Mouse (Mus musculus): ENCODE data around the gene Zfp74. TPM values are rescaled to one million over a fixed set of nuclear protein-coding genes. Genes with fewer than 3 reads are reported as not detected.
A peak's percentile ranks its signal among the peaks of the same experiment; 100 is the strongest.

Zfp74 gene
- 15.5 and 18.0 TPM in 2 replicates for polyA plus RNA-seq (2016; fragmentation: Nextera tagmentation; extraction: Ambion mirVana)

- H3K4me2 ChIP-seq, result peak within 1 kb of the TSS; percentile 59
- H3K36me3 ChIP-seq, result peaks cover 25% of the 10 kb centered on the region
- peak within 1 kb of the TSS; percentile 89 for H3K9ac ChIP-seq (replicated peaks)
- ATAC-seq (ENCODE audit: insufficient number of reproducible peaks, insufficient read depth, low FRiP score, low TSS enrichment, low read depth), result peak; percentile 91
- no peaks in the 10 kb centered on the region for H3K27me3 ChIP-seq
- no peaks in the 10 kb centered on the region for H3K9me3 ChIP-seq
- peak within 1 kb of the TSS; percentile 74 for H3K4me3 ChIP-seq (replicated peaks)
- H3K27ac ChIP-seq, result peak within 1 kb of the TSS; percentile 96
- 2% methylated on average over 52 of the region's 52 CpGs for WGBS
- H3K4me1 ChIP-seq (replicated peaks), result peaks cover 4% of the 10 kb centered on the region; the same call in 1 of the 2 replicates
Measured at GRCm38 (mm10) chr7:29953513-29954401, at the start of gene Zfp74. TSS of gene Zfp74 (minus strand) at chr7:29954089.

GRCm38 (mm10) chr7:30000601-30001000 is 46.7 kb upstream of the Zfp74 start:
- no peak for ATAC-seq (ENCODE audit: insufficient number of reproducible peaks, insufficient read depth, low FRiP score, low TSS enrichment, low read depth)

GRCm38 (mm10) chr7:29995134-29995533 is 41.2 kb upstream of the Zfp74 start:
- no peak overlapping the region for H3K4me2 ChIP-seq
- H3K27me3 ChIP-seq, result no peaks in the 10 kb centered on the region
- H3K4me1 ChIP-seq (replicated peaks), result no peaks in the 10 kb centered on the region
- WGBS, result 96% methylated on average over 8 of the region's 8 CpGs
- no peak overlapping the region for H3K4me3 ChIP-seq (replicated peaks)
- no peak for ATAC-seq (ENCODE audit: insufficient number of reproducible peaks, insufficient read depth, low FRiP score, low TSS enrichment, low read depth)
- H3K36me3 ChIP-seq, result peaks cover 92% of the 10 kb centered on the region
- H3K9ac ChIP-seq (replicated peaks), result no peak overlapping the region
- H3K27ac ChIP-seq, result no peak overlapping the region
- no peaks in the 10 kb centered on the region; the same call in 1 of the 2 replicates for H3K9me3 ChIP-seq

More at GRCm38 (mm10) chr7:30000601-30001000, 46.7 kb upstream of the Zfp74 start:
- Histone ChIP-seq H3K27ac (no peak overlapping the region), H3K4me1 (replicated peaks) (no peaks in the 10 kb centered on the region), H3K9me3 (no peaks in the 10 kb centered on the region; the same call in 1 of the 2 replicates), H3K4me2 (no peak overlapping the region), H3K4me3 (replicated peaks) (no peak overlapping the region), H3K27me3 (no peaks in the 10 kb centered on the region), H3K9ac (replicated peaks) (no peak overlapping the region), H3K36me3 (peaks cover 81% of the 10 kb centered on the region)
- WGBS, result 95% methylated on average over 5 of the region's 5 CpGs

- H3K27ac ChIP-seq, result no peak overlapping the region
- H3K9me3 ChIP-seq, result no peaks in the 10 kb centered on the region; the same call in 1 of the 2 replicates
- WGBS, result 97% methylated on average over 9 of the region's 9 CpGs
- H3K27me3 ChIP-seq, result no peaks in the 10 kb centered on the region
- H3K36me3 ChIP-seq, result peaks cover 84% of the 10 kb centered on the region
- H3K4me3 ChIP-seq (replicated peaks), result no peak overlapping the region
- ATAC-seq (ENCODE audit: insufficient number of reproducible peaks, insufficient read depth, low FRiP score, low TSS enrichment, low read depth), result no peak
- no peaks in the 10 kb centered on the region for H3K4me1 ChIP-seq (replicated peaks)
- no peak overlapping the region for H3K4me2 ChIP-seq
- no peak overlapping the region for H3K9ac ChIP-seq (replicated peaks)
Measured at GRCm38 (mm10) chr7:29993340-29993739, 39.5 kb upstream of the Zfp74 start.

- Histone ChIP-seq H3K4me1 (replicated peaks) (no peaks in the 10 kb centered on the region), H3K27me3 (no peaks in the 10 kb centered on the region), H3K4me3 (replicated peaks) (no peak overlapping the region), H3K36me3 (peaks cover 83% of the 10 kb centered on the region), H3K27ac (no peak overlapping the region), H3K9me3 (no peaks in the 10 kb centered on the region; the same call in 1 of the 2 replicates), H3K9ac (replicated peaks) (no peak overlapping the region), H3K4me2 (no peak overlapping the region)
- WGBS, result 96% methylated on average over 8 of the region's 8 CpGs
- ATAC-seq (ENCODE audit: insufficient number of reproducible peaks, insufficient read depth, low FRiP score, low TSS enrichment, low read depth), result no peak
Measured at GRCm38 (mm10) chr7:29992698-29993097, 38.8 kb upstream of the Zfp74 start.

GRCm38 (mm10) chr7:29989031-29989430 is 35.1 kb upstream of the Zfp74 start:
- no peak overlapping the region for H3K4me2 ChIP-seq
- ATAC-seq (ENCODE audit: insufficient number of reproducible peaks, insufficient read depth, low FRiP score, low TSS enrichment, low read depth), result no peak
- no peaks in the 10 kb centered on the region for H3K9me3 ChIP-seq
- whole genome bisulfite sequencing, result 86% methylated on average over 11 of the region's 11 CpGs
- no peak overlapping the region for H3K4me3 ChIP-seq (replicated peaks)
- H3K27me3 ChIP-seq, result no peaks in the 10 kb centered on the region
- H3K36me3 ChIP-seq, result peaks cover 70% of the 10 kb centered on the region
- H3K27ac ChIP-seq, result 0 out of 2 replicates have a peak overlapping the region, but pooled peaks have one; percentile 17
- no peak overlapping the region for H3K9ac ChIP-seq (replicated peaks)
- H3K4me1 ChIP-seq (replicated peaks), result peaks cover 10% of the 10 kb centered on the region; the same call in 1 of the 2 replicates

GRCm38 (mm10) chr7:29987551-29987950 is 33.7 kb upstream of the Zfp74 start:
- peaks cover 57% of the 10 kb centered on the region for H3K36me3 ChIP-seq
- H3K4me3 ChIP-seq (replicated peaks), result no peak overlapping the region
- no peak for ATAC-seq (ENCODE audit: insufficient number of reproducible peaks, insufficient read depth, low FRiP score, low TSS enrichment, low read depth)
- no peak overlapping the region for H3K4me2 ChIP-seq
- no peak overlapping the region for H3K9ac ChIP-seq (replicated peaks)
- H3K4me1 ChIP-seq (replicated peaks), result peaks cover 15% of the 10 kb centered on the region
- no peak overlapping the region for H3K27ac ChIP-seq
- no peaks in the 10 kb centered on the region for H3K9me3 ChIP-seq
- H3K27me3 ChIP-seq, result no peaks in the 10 kb centered on the region
- 91% methylated on average over 5 of the region's 5 CpGs for WGBS

- 90% methylated on average over 8 of the region's 8 CpGs for WGBS
- Histone ChIP-seq H3K4me2 (no peak overlapping the region; the same call in 1 of the 2 replicates), H3K9ac (replicated peaks) (no peak overlapping the region), H3K4me1 (replicated peaks) (peaks cover 19% of the 10 kb centered on the region), H3K4me3 (replicated peaks) (no peak overlapping the region), H3K27me3 (no peaks in the 10 kb centered on the region), H3K9me3 (no peaks in the 10 kb centered on the region), H3K27ac (no peak overlapping the region), H3K36me3 (peaks cover 45% of the 10 kb centered on the region)
- no peak for ATAC-seq (ENCODE audit: insufficient number of reproducible peaks, insufficient read depth, low FRiP score, low TSS enrichment, low read depth)
Measured at GRCm38 (mm10) chr7:29986101-29986500, 32.2 kb upstream of the Zfp74 start.

GRCm38 (mm10) chr7:29983690-29984380 is 29.9 kb upstream of the Zfp74 start, which contains the start of gene Zfp568:
TSS of gene Zfp568 (plus strand) at chr7:29983955.
- Histone ChIP-seq H3K27ac (peak within 1 kb of the TSS; percentile 98), H3K36me3 (peaks cover 27% of the 10 kb centered on the region), H3K4me3 (replicated peaks) (peak within 1 kb of the TSS; percentile 84), H3K9me3 (peaks cover 6% of the 10 kb centered on the region; the same call in 1 of the 2 replicates), H3K9ac (replicated peaks) (peak within 1 kb of the TSS; percentile 87), H3K27me3 (no peaks in the 10 kb centered on the region), H3K4me1 (replicated peaks) (peaks cover 19% of the 10 kb centered on the region), H3K4me2 (peak within 1 kb of the TSS; percentile 69)
- WGBS, result under 1% methylated on average over 62 of the region's 62 CpGs
- ATAC-seq (ENCODE audit: insufficient number of reproducible peaks, insufficient read depth, low FRiP score, low TSS enrichment, low read depth), result peak; percentile 93

- no peak for ATAC-seq (ENCODE audit: insufficient number of reproducible peaks, insufficient read depth, low FRiP score, low TSS enrichment, low read depth)
- H3K4me1 ChIP-seq (replicated peaks), result peaks cover 19% of the 10 kb centered on the region
- peak overlapping the region; percentile 87 for H3K9ac ChIP-seq (replicated peaks)
- peak overlapping the region; percentile 69 for H3K4me2 ChIP-seq
- WGBS, result under 1% methylated on average over 8 of the region's 8 CpGs
- H3K36me3 ChIP-seq, result peaks cover 25% of the 10 kb centered on the region
- H3K27ac ChIP-seq, result peak overlapping the region; percentile 98
- peak overlapping the region; percentile 84 for H3K4me3 ChIP-seq (replicated peaks)
- H3K27me3 ChIP-seq, result no peaks in the 10 kb centered on the region
- peaks cover 6% of the 10 kb centered on the region; the same call in 1 of the 2 replicates for H3K9me3 ChIP-seq
Measured at GRCm38 (mm10) chr7:29983340-29983689, 29.4 kb upstream of the Zfp74 start.

- ATAC-seq (ENCODE audit: insufficient number of reproducible peaks, insufficient read depth, low FRiP score, low TSS enrichment, low read depth), result no peak
- peak overlapping the region; percentile 84 for H3K4me3 ChIP-seq (replicated peaks)
- WGBS, result 22% methylated on average over 6 of the region's 6 CpGs
- peaks cover 22% of the 10 kb centered on the region for H3K36me3 ChIP-seq
- peaks cover 19% of the 10 kb centered on the region for H3K4me1 ChIP-seq (replicated peaks)
- no peaks in the 10 kb centered on the region for H3K27me3 ChIP-seq
- peak overlapping the region; percentile 87 for H3K9ac ChIP-seq (replicated peaks)
- H3K27ac ChIP-seq, result peak overlapping the region; percentile 98
- H3K9me3 ChIP-seq, result peaks cover 6% of the 10 kb centered on the region; the same call in 1 of the 2 replicates
- peak overlapping the region; percentile 69 for H3K4me2 ChIP-seq
Measured at GRCm38 (mm10) chr7:29982931-29983330, 29.0 kb upstream of the Zfp74 start.
